Mouse (Mus musculus): ENCODE results near the gene 1700001F09Rik. TPM values are rescaled to one million over a fixed set of nuclear protein-coding genes. Genes with fewer than 3 reads are reported as not detected.
"Not testable (repeated sequence)": the region's sequence is repeated elsewhere in the genome, so short reads cannot be mapped to it uniquely, and the experiment has no call there.

The 1700001F09Rik gene
- not detected in 2 replicates for polyA plus RNA-seq (2015; fragmentation: Nextera tagmentation; extraction: Ambion mirVana)

GRCm38 (mm10) chr14:43347711-43348110 is at the start of gene 1700001F09Rik:
TSS of gene 1700001F09Rik (minus strand) at chr14:43347811.
- not testable (repeated sequence) for H3K9ac ChIP-seq (ENCODE audit: low read depth, low read length); H3K27me3 ChIP-seq (ENCODE audit: control insufficient read depth, insufficient read depth, low read depth, low read length); ATAC-seq; H3K36me3 ChIP-seq (ENCODE audit: control insufficient read depth, insufficient read depth, low read length); H3K4me3 ChIP-seq (ENCODE audit: low read depth, low read length); H3K4me1 ChIP-seq (ENCODE audit: control insufficient read depth, insufficient read depth, low read length); H3K4me2 ChIP-seq (ENCODE audit: low read length); H3K9me3 ChIP-seq (replicated peaks; ENCODE audit: control insufficient read depth, low read length, poor library complexity, severe bottlenecking); H3K27ac ChIP-seq (ENCODE audit: low read length)

- H3K27me3 ChIP-seq (ENCODE audit: control insufficient read depth, insufficient read depth, low read depth, low read length); ATAC-seq; H3K4me3 ChIP-seq (ENCODE audit: low read depth, low read length); H3K9ac ChIP-seq (ENCODE audit: low read depth, low read length); H3K36me3 ChIP-seq (ENCODE audit: control insufficient read depth, insufficient read depth, low read length); H3K9me3 ChIP-seq (replicated peaks; ENCODE audit: control insufficient read depth, low read length, poor library complexity, severe bottlenecking); H3K4me1 ChIP-seq (ENCODE audit: control insufficient read depth, insufficient read depth, low read length); H3K4me2 ChIP-seq (ENCODE audit: low read length); H3K27ac ChIP-seq (ENCODE audit: low read length): not testable (repeated sequence)
- WGBS: 90% methylated on average over 11 of the region's 11 CpGs
These were observed 14.1 kb upstream of the 1700001F09Rik start for GRCm38 (mm10) chr14:43361713-43362112.

- not testable (repeated sequence) for H3K4me3 ChIP-seq (ENCODE audit: low read depth, low read length); H3K27ac ChIP-seq (ENCODE audit: low read length); ATAC-seq; H3K27me3 ChIP-seq (ENCODE audit: control insufficient read depth, insufficient read depth, low read depth, low read length); H3K4me2 ChIP-seq (ENCODE audit: low read length); H3K9me3 ChIP-seq (replicated peaks; ENCODE audit: control insufficient read depth, low read length, poor library complexity, severe bottlenecking); H3K9ac ChIP-seq (ENCODE audit: low read depth, low read length); H3K36me3 ChIP-seq (ENCODE audit: control insufficient read depth, insufficient read depth, low read length); H3K4me1 ChIP-seq (ENCODE audit: control insufficient read depth, insufficient read depth, low read length)
- 73% methylated on average over 1 of the region's 1 CpGs for whole genome bisulfite sequencing
These were observed 11.6 kb upstream of the 1700001F09Rik start for GRCm38 (mm10) chr14:43359246-43359645.

GRCm38 (mm10) chr14:43357496-43357895 is 9.9 kb upstream of the 1700001F09Rik start:
- not testable (repeated sequence) for ATAC-seq; H3K27me3 ChIP-seq (ENCODE audit: control insufficient read depth, insufficient read depth, low read depth, low read length); H3K4me3 ChIP-seq (ENCODE audit: low read depth, low read length); H3K36me3 ChIP-seq (ENCODE audit: control insufficient read depth, insufficient read depth, low read length); H3K27ac ChIP-seq (ENCODE audit: low read length); H3K4me1 ChIP-seq (ENCODE audit: control insufficient read depth, insufficient read depth, low read length); H3K9ac ChIP-seq (ENCODE audit: low read depth, low read length); H3K4me2 ChIP-seq (ENCODE audit: low read length); H3K9me3 ChIP-seq (replicated peaks; ENCODE audit: control insufficient read depth, low read length, poor library complexity, severe bottlenecking)

GRCm38 (mm10) chr14:43352944-43353343 is 5.3 kb upstream of the 1700001F09Rik start:
- H3K4me2 ChIP-seq (ENCODE audit: low read length); H3K9ac ChIP-seq (ENCODE audit: low read depth, low read length); H3K27ac ChIP-seq (ENCODE audit: low read length); H3K4me1 ChIP-seq (ENCODE audit: control insufficient read depth, insufficient read depth, low read length); H3K27me3 ChIP-seq (ENCODE audit: control insufficient read depth, insufficient read depth, low read depth, low read length); H3K36me3 ChIP-seq (ENCODE audit: control insufficient read depth, insufficient read depth, low read length); ATAC-seq; H3K4me3 ChIP-seq (ENCODE audit: low read depth, low read length); H3K9me3 ChIP-seq (replicated peaks; ENCODE audit: control insufficient read depth, low read length, poor library complexity, severe bottlenecking): not testable (repeated sequence)
- WGBS: 82% methylated on average over 1 of the region's 2 CpGs

GRCm38 (mm10) chr14:43337646-43338045 is 10.0 kb downstream of the 1700001F09Rik start:
- not testable (repeated sequence) for H3K27me3 ChIP-seq (ENCODE audit: control insufficient read depth, insufficient read depth, low read depth, low read length); H3K9me3 ChIP-seq (replicated peaks; ENCODE audit: control insufficient read depth, low read length, poor library complexity, severe bottlenecking); H3K27ac ChIP-seq (ENCODE audit: low read length); H3K36me3 ChIP-seq (ENCODE audit: control insufficient read depth, insufficient read depth, low read length); H3K4me2 ChIP-seq (ENCODE audit: low read length); H3K9ac ChIP-seq (ENCODE audit: low read depth, low read length); H3K4me3 ChIP-seq (ENCODE audit: low read depth, low read length); ATAC-seq; H3K4me1 ChIP-seq (ENCODE audit: control insufficient read depth, insufficient read depth, low read length)
- WGBS: 59% methylated on average over 1 of the region's 1 CpGs

GRCm38 (mm10) chr14:43331362-43331880 is 16.2 kb downstream of the 1700001F09Rik start:
- not testable (repeated sequence) for H3K36me3 ChIP-seq (ENCODE audit: control insufficient read depth, insufficient read depth, low read length); H3K4me3 ChIP-seq (ENCODE audit: low read depth, low read length); H3K27ac ChIP-seq (ENCODE audit: low read length); H3K4me1 ChIP-seq (ENCODE audit: control insufficient read depth, insufficient read depth, low read length); ATAC-seq; H3K4me2 ChIP-seq (ENCODE audit: low read length); H3K27me3 ChIP-seq (ENCODE audit: control insufficient read depth, insufficient read depth, low read depth, low read length); H3K9me3 ChIP-seq (replicated peaks; ENCODE audit: control insufficient read depth, low read length, poor library complexity, severe bottlenecking); H3K9ac ChIP-seq (ENCODE audit: low read depth, low read length)
- WGBS: 90% methylated on average over 9 of the region's 11 CpGs

- 88% methylated on average over 2 of the region's 2 CpGs for WGBS
These were observed 19.0 kb downstream of the 1700001F09Rik start for GRCm38 (mm10) chr14:43328603-43329002.

GRCm38 (mm10) chr14:43319516-43319915 is 28.1 kb downstream of the 1700001F09Rik start:
- H3K9me3 ChIP-seq (replicated peaks; ENCODE audit: control insufficient read depth, low read length, poor library complexity, severe bottlenecking); H3K9ac ChIP-seq (ENCODE audit: low read depth, low read length); H3K4me2 ChIP-seq (ENCODE audit: low read length); H3K4me3 ChIP-seq (ENCODE audit: low read depth, low read length); H3K36me3 ChIP-seq (ENCODE audit: control insufficient read depth, insufficient read depth, low read length); H3K27ac ChIP-seq (ENCODE audit: low read length); H3K27me3 ChIP-seq (ENCODE audit: control insufficient read depth, insufficient read depth, low read depth, low read length); ATAC-seq; H3K4me1 ChIP-seq (ENCODE audit: control insufficient read depth, insufficient read depth, low read length): not testable (repeated sequence)

More at GRCm38 (mm10) chr14:43328603-43329002, 19.0 kb downstream of the 1700001F09Rik start:
- H3K27me3 ChIP-seq (ENCODE audit: control insufficient read depth, insufficient read depth, low read depth, low read length); H3K4me1 ChIP-seq (ENCODE audit: control insufficient read depth, insufficient read depth, low read length); H3K9me3 ChIP-seq (replicated peaks; ENCODE audit: control insufficient read depth, low read length, poor library complexity, severe bottlenecking); H3K4me3 ChIP-seq (ENCODE audit: low read depth, low read length); H3K36me3 ChIP-seq (ENCODE audit: control insufficient read depth, insufficient read depth, low read length); H3K9ac ChIP-seq (ENCODE audit: low read depth, low read length); H3K27ac ChIP-seq (ENCODE audit: low read length); H3K4me2 ChIP-seq (ENCODE audit: low read length); ATAC-seq: not testable (repeated sequence)
